In genomic region chrX:107297861-107298260, GRCm38 (mm10) we compare ENCODE assay signal across 6 mouse cellular contexts. TPM values are rescaled to one million over a fixed set of nuclear protein-coding genes. Genes with fewer than 3 reads are reported as not detected.
DNase-seq lines count a peak whose midpoint lies in the region.
"Not testable (repeated sequence)": the region's sequence is repeated elsewhere in the genome, so short reads cannot be mapped to it uniquely, and the experiment has no call there.
"Had no signal": no experiment of that assay in that cellular context is flagged by ENCODE, and none has a peak within 500 bp of the region (broad histone marks: within the 10 kb centered on the region; RNA-seq: fewer than 3 reads in every experiment).

No protein-coding gene starts in this region.

- in situ Hi-C loops in ES-E14 (cut with MboI; ENCODE audit: low sequenced_read_pairs in 2 of 2, unreplicated experiment in 2 of 2), result not testable (repeated sequence)

- H3K4me3 ChIP-seq in ES-E14 (ENCODE audit: insufficient read depth in 1 of 2, low read depth in 1 of 2, low read length in 2 of 2, poor library complexity in 1 of 2, severe bottlenecking in 1 of 2), result not testable (repeated sequence)

- H3K9ac ChIP-seq in ES-E14 (ENCODE audit: insufficient read depth, low read depth, low read length, poor library complexity, severe bottlenecking), result not testable (repeated sequence)

- H3K36me3 ChIP-seq in ES-E14 (ENCODE audit: control insufficient read depth, insufficient read depth, low read length, poor library complexity, severe bottlenecking), result not testable (repeated sequence)

- peak; percentile 37 for DNase-seq in ES-CJ7 (ENCODE audit: low read depth, low spot score)
- peak; percentile 17 for DNase-seq in ES-E14 (ENCODE audit: low read depth, low spot score)
- peak; percentile 66 for DNase-seq in R1 (ENCODE audit: low read depth, low spot score)
- DNase-seq in ZHBTc4 (ENCODE audit: low read depth, low spot score), result peak; percentile 72

- H3K27ac ChIP-seq in ES-E14 (ENCODE audit: insufficient read depth, low read depth, low read length, poor library complexity, severe bottlenecking), result not testable (repeated sequence)

- H3K4me1 ChIP-seq in ES-E14 (ENCODE audit: control insufficient read depth in 2 of 2, insufficient read depth in 2 of 2, low read length in 2 of 2, poor library complexity in 1 of 2), result not testable (repeated sequence)

- not testable (repeated sequence) for H3K9me3 ChIP-seq in ES-E14 (ENCODE audit: control insufficient read depth, insufficient read depth, low read depth, low read length)

RNA-seq across cellular contexts. Expression of gene Gpr174, which starts 42.2 kb away (rescaled TPM):
- 0.09 TPM in 1 of 2 replicates, not detected in the other for total RNA-seq in ES-E14 (2012; rRNA removed)
- total RNA-seq: adrenal gland, postnatal 25 days; adrenal gland, postnatal 36 days had no signal

Comparison
In these comparisons a context has a peak if more than half of its experiments do, and no peak if none do; other contexts are left out.
1. DNase-seq: peak in every context shown above with its lines; median percentile 72 in ZHBTc4; 66 in R1; 37 in ES-CJ7; 17 in ES-E14.